ENCODE assay signal across 8 mouse cellular contexts in the genomic region with DNA sequence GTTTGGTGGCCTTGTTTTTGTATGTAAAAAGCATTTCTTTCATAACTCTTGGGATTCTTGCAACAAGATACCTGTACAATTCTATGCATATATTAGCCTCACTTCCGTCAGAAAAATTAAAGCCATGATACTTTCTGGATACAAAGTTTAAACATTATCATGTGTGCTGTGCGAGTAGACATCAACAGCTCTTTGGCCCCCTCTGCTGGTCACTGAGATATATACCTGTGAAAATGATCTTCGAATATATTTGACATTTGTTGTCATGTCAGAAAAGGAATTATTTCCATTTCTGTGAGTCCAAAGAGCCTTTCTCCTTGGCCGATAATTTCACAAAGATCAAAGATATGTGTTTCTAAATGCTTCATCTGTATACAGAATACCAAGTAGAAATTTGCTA.
DNase-seq lines count a peak whose midpoint lies in the region; ATAC-seq lines count a peak whose summit lies in the region.

No protein-coding gene starts in this region.

- no peak overlapping the region for H3K4me3 ChIP-seq in hindbrain, embryonic 14.5 days (replicated peaks; ENCODE audit: low read length)
- no peak overlapping the region for H3K4me3 ChIP-seq in hindbrain, embryonic 16.5 days (ENCODE audit: low read length)

- no peak overlapping the region for H3K9ac ChIP-seq in hindbrain, embryonic 14.5 days
- H3K9ac ChIP-seq in hindbrain, embryonic 16.5 days (ENCODE audit: low read depth, low read length), result no peak overlapping the region

- H3K27me3 ChIP-seq in hindbrain, embryonic 14.5 days (ENCODE audit: control insufficient read depth, insufficient read depth, low read length), result no peaks in the 10 kb centered on the region
- H3K27me3 ChIP-seq in hindbrain, embryonic 16.5 days (replicated peaks; ENCODE audit: control insufficient read depth, insufficient read depth, low read length), result no peaks in the 10 kb centered on the region

- no peaks in the 10 kb centered on the region for H3K36me3 ChIP-seq in hindbrain, embryonic 14.5 days (replicated peaks; ENCODE audit: control insufficient read depth, insufficient read depth)
- no peaks in the 10 kb centered on the region for H3K36me3 ChIP-seq in hindbrain, embryonic 16.5 days (ENCODE audit: control insufficient read depth, insufficient read depth, low read length)

- H3K4me2 ChIP-seq in hindbrain, embryonic 14.5 days (replicated peaks), result no peak overlapping the region
- no peak overlapping the region for H3K4me2 ChIP-seq in hindbrain, embryonic 16.5 days (ENCODE audit: low read length)

- 40% methylated on average over 4 of the region's 4 CpGs for WGBS in hindbrain, embryonic 14.5 days
- WGBS in hindbrain, embryonic 16.5 days, result 41% methylated on average over 4 of the region's 4 CpGs

- H3K27ac ChIP-seq in hindbrain, embryonic 14.5 days, result no peak overlapping the region
- H3K27ac ChIP-seq in hindbrain, embryonic 16.5 days (ENCODE audit: low read depth, low read length), result no peak overlapping the region

- peak; percentile 83 for DNase-seq in hindbrain, embryonic 14.5 days (ENCODE audit: low spot score)
- DNase-seq in adipocyte (ENCODE audit: low spot score), result peak; percentile 74
- peak; percentile 40 for DNase-seq in embryo, embryonic 11.5 days (ENCODE audit: low read depth, low spot score)
- DNase-seq in layer of hippocampus, adult 11-12 months (ENCODE audit: low spot score), result peak; percentile 75
- DNase-seq in mesoderm, embryonic 11.5 days (ENCODE audit: low read depth, low spot score), result peak; percentile 51
- DNase-seq in urinary bladder, postnatal 36 days (ENCODE audit: low spot score in 2 of 2), result peak; percentile 21 to 44

- no peaks in the 10 kb centered on the region for H3K4me1 ChIP-seq in hindbrain, embryonic 14.5 days (replicated peaks; ENCODE audit: control insufficient read depth, insufficient read depth, low read length)
- peaks cover 3% of the 10 kb centered on the region for H3K4me1 ChIP-seq in hindbrain, embryonic 16.5 days (ENCODE audit: control insufficient read depth, insufficient read depth, low read depth, low read length)

- H3K9me3 ChIP-seq in hindbrain, embryonic 14.5 days (ENCODE audit: control insufficient read depth, low read length), result no peaks in the 10 kb centered on the region
- no peaks in the 10 kb centered on the region for H3K9me3 ChIP-seq in hindbrain, embryonic 16.5 days (ENCODE audit: control insufficient read depth, low read length)

- ATAC-seq in hindbrain, embryonic 14.5 days (ENCODE audit: low FRiP score), result no peak
- no peak for ATAC-seq in hindbrain, embryonic 16.5 days
- ATAC-seq in CD4-positive, CD25-positive, alpha-beta regulatory T cell, adult 4 months, result peak; percentile 72

Comparison
In these comparisons a context has a peak if more than half of its experiments do, and no peak if none do; other contexts are left out.
1. DNase-seq: peak in every context shown above with its lines; median percentile 83 in hindbrain, embryonic 14.5 days; 75 in layer of hippocampus, adult 11-12 months; 74 in adipocyte; 51 in mesoderm, embryonic 11.5 days; 40 in embryo, embryonic 11.5 days; 32 in urinary bladder, postnatal 36 days.